Mouse (Mus musculus) midbrain, embryonic 16.5 days (tissue): ENCODE results near the gene Rbpjl. TPM values are rescaled to one million over a fixed set of nuclear protein-coding genes. Genes with fewer than 3 reads are reported as not detected.

Experiments
- ATAC-seq: fragments of 200-750 bp; cut with Nextera tagmentation; 2 replicates; pipeline ENCODE4 v1.8.0; 2017; ENCODE audit warnings: moderate TSS enrichment
- H3K27ac ChIP-seq: fragments of 300-500 bp; sonication (generic); 2 replicates; pipeline ENCODE4 v1.5.1; 2014; ENCODE audit warnings: mild to moderate bottlenecking, low read length, mixed read lengths
- H3K27me3 ChIP-seq: fragments of 300-500 bp; sonication (generic); 2 replicates; pipeline ENCODE4 v1.6.1; 2014; ENCODE audit warnings: low read depth, low read length, mixed read lengths; ENCODE audit not compliant: control insufficient read depth, insufficient read depth
- H3K36me3 ChIP-seq: fragments of 300-500 bp; sonication (generic); 2 replicates; pipeline ENCODE4 v1.6.1; 2014; ENCODE audit warnings: mild to moderate bottlenecking, low read length, moderate library complexity, mixed read lengths; ENCODE audit not compliant: control insufficient read depth, insufficient read depth
- H3K4me1 ChIP-seq: fragments of 300-500 bp; sonication (generic); 2 replicates; pipeline ENCODE4 v1.6.1; 2014; ENCODE audit warnings: mild to moderate bottlenecking, low read length, mixed read lengths; ENCODE audit not compliant: control insufficient read depth, insufficient read depth
- H3K4me2 ChIP-seq: fragments of 300-500 bp; sonication (generic); 2 replicates; pipeline ENCODE4 v1.6.1; 2014; ENCODE audit warnings: mild to moderate bottlenecking, low read length, mixed read lengths
- H3K4me3 ChIP-seq: fragments of 300-500 bp; sonication (generic); 2 replicates; pipeline ENCODE4 v1.5.1; 2014; ENCODE audit warnings: low read depth, mild to moderate bottlenecking, low read length, moderate library complexity, mixed read lengths
- H3K9ac ChIP-seq: fragments of 300-500 bp; sonication (generic); 2 replicates; pipeline ENCODE4 v1.6.1; 2014; ENCODE audit warnings: low read depth, low read length, mixed read lengths
- H3K9me3 ChIP-seq: fragments of 300-500 bp; sonication (generic); replicated peaks from 2 replicates; pipeline ENCODE4 v1.6.1; 2014; ENCODE audit warnings: mild to moderate bottlenecking, low read length, mixed read lengths; ENCODE audit not compliant: control insufficient read depth, poor library complexity, severe bottlenecking
- WGBS: fragments of 180-500 bp; shearing (Covaris S2); extraction: QIAGEN DNeasy Blood & Tissue Kit; methylation state at CpG from one replicate; pipeline ENCODE4 v1.1.7; 2014; 5-methylcytosine and 5-hydroxymethylcytosine counted together
- polyA plus RNA-seq: library from polyadenylated mRNA; unstranded; fragments of >200 nt; fragmentation: Nextera tagmentation; extraction: Ambion mirVana; gene quantifications from 2 replicates; pipeline ENCODE4 v1.2.1, GENCODE M21; 2015

Rbpjl gene
- 0.04 TPM in 1 of 2 replicates, not detected in the other for polyA plus RNA-seq

GRCm38 (mm10) chr2:164402906-164403305 lies at the start of gene Rbpjl:
Gene Rbpjl (plus strand): TSS chr2:164403141.
- 2% methylated on average over 17 of the region's 17 CpGs for WGBS
- Histone ChIP-seq H3K27ac (no peak within 1 kb of the TSS), H3K36me3 (no peaks in the 10 kb centered on the region), H3K9me3 (no peaks in the 10 kb centered on the region), H3K4me2 (no peak within 1 kb of the TSS), H3K4me3 (no peak within 1 kb of the TSS), H3K9ac (no peak within 1 kb of the TSS), H3K27me3 (peaks cover 82% of the 10 kb centered on the region), H3K4me1 (peaks cover 7% of the 10 kb centered on the region; the same call in 1 of the 2 replicates)
- ATAC-seq: no peak

GRCm38 (mm10) chr2:164353356-164353755 lies 49.6 kb upstream of the Rbpjl start:
- H3K4me1 ChIP-seq: no peaks in the 10 kb centered on the region
- no peak overlapping the region for H3K27ac ChIP-seq
- WGBS: 86% methylated on average over 11 of the region's 11 CpGs
- no peaks in the 10 kb centered on the region for H3K36me3 ChIP-seq
- H3K27me3 ChIP-seq: no peaks in the 10 kb centered on the region
- no peaks in the 10 kb centered on the region for H3K9me3 ChIP-seq
- H3K9ac ChIP-seq: no peak overlapping the region
- no peak overlapping the region for H3K4me2 ChIP-seq
- no peak for ATAC-seq
- no peak overlapping the region for H3K4me3 ChIP-seq

GRCm38 (mm10) chr2:164356177-164356967 lies 46.6 kb upstream of the Rbpjl start:
- Histone ChIP-seq H3K9ac (no peak overlapping the region), H3K4me1 (no peaks in the 10 kb centered on the region; the same call in 1 of the 2 replicates), H3K36me3 (no peaks in the 10 kb centered on the region), H3K4me2 (no peak overlapping the region), H3K27ac (no peak overlapping the region), H3K9me3 (no peaks in the 10 kb centered on the region), H3K27me3 (no peaks in the 10 kb centered on the region), H3K4me3 (no peak overlapping the region)
- ATAC-seq: no peak
- 77% methylated on average over 11 of the region's 11 CpGs for WGBS

GRCm38 (mm10) chr2:164358373-164358772 lies 44.6 kb upstream of the Rbpjl start:
- Histone ChIP-seq H3K9me3 (no peaks in the 10 kb centered on the region), H3K4me2 (no peak overlapping the region), H3K27me3 (no peaks in the 10 kb centered on the region), H3K36me3 (no peaks in the 10 kb centered on the region), H3K4me3 (no peak overlapping the region), H3K4me1 (no peaks in the 10 kb centered on the region; the same call in 1 of the 2 replicates), H3K9ac (no peak overlapping the region), H3K27ac (no peak overlapping the region)
- no peak for ATAC-seq
- WGBS: 83% methylated on average over 3 of the region's 3 CpGs

- Histone ChIP-seq H3K27ac (no peak overlapping the region), H3K4me1 (no peaks in the 10 kb centered on the region; the same call in 1 of the 2 replicates), H3K9ac (no peak overlapping the region), H3K27me3 (no peaks in the 10 kb centered on the region), H3K36me3 (no peaks in the 10 kb centered on the region), H3K9me3 (no peaks in the 10 kb centered on the region), H3K4me2 (no peak overlapping the region), H3K4me3 (no peak overlapping the region)
- WGBS: 88% methylated on average over 5 of the region's 5 CpGs
- ATAC-seq: no peak
Observed at GRCm38 (mm10) chr2:164359031-164359430, 43.9 kb upstream of the Rbpjl start.

GRCm38 (mm10) chr2:164359668-164360067 lies 43.3 kb upstream of the Rbpjl start:
- WGBS: 80% methylated on average over 5 of the region's 5 CpGs
- no peak overlapping the region for H3K4me2 ChIP-seq
- ATAC-seq: no peak
- H3K4me3 ChIP-seq: no peak overlapping the region
- H3K9ac ChIP-seq: no peak overlapping the region
- H3K27ac ChIP-seq: no peak overlapping the region
- no peaks in the 10 kb centered on the region for H3K27me3 ChIP-seq
- no peaks in the 10 kb centered on the region; the same call in 1 of the 2 replicates for H3K4me1 ChIP-seq
- no peaks in the 10 kb centered on the region for H3K9me3 ChIP-seq
- H3K36me3 ChIP-seq: no peaks in the 10 kb centered on the region

- no peak overlapping the region for H3K9ac ChIP-seq
- no peak for ATAC-seq
Observed at GRCm38 (mm10) chr2:164360974-164361657, 41.8 kb upstream of the Rbpjl start.

GRCm38 (mm10) chr2:164366947-164367346 lies 36.0 kb upstream of the Rbpjl start:
- Histone ChIP-seq H3K4me3 (no peak overlapping the region), H3K9me3 (no peaks in the 10 kb centered on the region), H3K27ac (no peak overlapping the region), H3K9ac (no peak overlapping the region), H3K4me2 (no peak overlapping the region), H3K36me3 (no peaks in the 10 kb centered on the region), H3K4me1 (no peaks in the 10 kb centered on the region), H3K27me3 (no peaks in the 10 kb centered on the region)
- no peak for ATAC-seq
- 74% methylated on average over 3 of the region's 3 CpGs for WGBS

More at GRCm38 (mm10) chr2:164360974-164361657, 41.8 kb upstream of the Rbpjl start:
- 31% methylated on average over 13 of the region's 13 CpGs for WGBS
- no peaks in the 10 kb centered on the region; the same call in 1 of the 2 replicates for H3K4me1 ChIP-seq
- H3K9me3 ChIP-seq: no peaks in the 10 kb centered on the region
- no peak overlapping the region for H3K27ac ChIP-seq
- no peak overlapping the region for H3K4me3 ChIP-seq
- H3K36me3 ChIP-seq: no peaks in the 10 kb centered on the region
- H3K27me3 ChIP-seq: no peaks in the 10 kb centered on the region
- H3K4me2 ChIP-seq: no peak overlapping the region; the same call in 1 of the 2 replicates

GRCm38 (mm10) chr2:164368620-164369105 lies 34.3 kb upstream of the Rbpjl start:
- Histone ChIP-seq H3K4me1 (no peaks in the 10 kb centered on the region), H3K4me3 (no peak overlapping the region), H3K27me3 (no peaks in the 10 kb centered on the region), H3K4me2 (no peak overlapping the region), H3K9me3 (no peaks in the 10 kb centered on the region), H3K27ac (no peak overlapping the region), H3K9ac (no peak overlapping the region), H3K36me3 (no peaks in the 10 kb centered on the region)
- 80% methylated on average over 6 of the region's 6 CpGs for WGBS
- ATAC-seq: no peak
